Comparison of ENCODE assay signal across 16 mouse cellular contexts in the genomic region with DNA sequence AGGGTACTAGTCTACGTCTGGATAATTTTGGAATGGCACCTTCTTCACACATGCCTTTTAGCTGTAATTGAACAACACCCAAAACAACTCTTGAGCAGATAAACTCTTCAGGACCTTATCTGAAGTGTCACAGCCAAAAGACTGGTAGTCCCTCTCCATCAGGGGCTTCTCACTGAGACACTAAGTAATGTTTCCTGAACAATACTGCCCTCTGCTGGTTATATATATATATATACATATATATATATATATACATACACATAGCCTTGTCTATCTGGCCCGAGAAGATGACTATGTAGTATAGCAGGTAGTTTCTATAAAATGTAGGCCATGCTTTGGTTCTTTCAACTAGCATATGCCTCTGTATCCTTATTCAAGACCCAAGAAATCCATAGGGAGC. TPM values are rescaled to one million over a fixed set of nuclear protein-coding genes. Genes with fewer than 3 reads are reported as not detected.
A peak's percentile ranks its signal among the peaks of the same experiment; 100 is the strongest.
DNase-seq lines count a peak whose midpoint lies in the region; ATAC-seq and TF ChIP-seq lines count a peak whose summit lies in the region.
"Had no signal": no experiment of that assay in that cellular context is flagged by ENCODE, and none has a peak within 500 bp of the region (broad histone marks: within the 10 kb centered on the region; RNA-seq: fewer than 3 reads in every experiment).

No protein-coding gene starts in this region.

- no peak overlapping the region for H3K4me2 ChIP-seq in forebrain, embryonic 15.5 days (replicated peaks)
- no peak overlapping the region for H3K4me2 ChIP-seq in forebrain, embryonic 12.5 days
- H3K4me2 ChIP-seq in lung, embryonic 14.5 days = no peak overlapping the region
- no peak overlapping the region for H3K4me2 ChIP-seq in midbrain, postnatal 0 days (ENCODE audit: low read depth, low read length, poor library complexity, severe bottlenecking)
- H3K4me2 ChIP-seq: neural tube, embryonic 12.5 days had no signal

- 49% methylated on average over 2 of the region's 2 CpGs for WGBS in forebrain, embryonic 15.5 days
- WGBS in forebrain, embryonic 12.5 days = 64% methylated on average over 2 of the region's 2 CpGs
- 22% methylated on average over 2 of the region's 2 CpGs for WGBS in lung, embryonic 14.5 days
- WGBS in midbrain, postnatal 0 days = 52% methylated on average over 2 of the region's 2 CpGs

- H3K4me1 ChIP-seq in forebrain, embryonic 15.5 days = no peaks in the 10 kb centered on the region
- H3K4me1 ChIP-seq in forebrain, embryonic 12.5 days = no peaks in the 10 kb centered on the region
- H3K4me1 ChIP-seq in lung, embryonic 14.5 days (ENCODE audit: insufficient read depth) = no peaks in the 10 kb centered on the region
- no peaks in the 10 kb centered on the region for H3K4me1 ChIP-seq in midbrain, postnatal 0 days (ENCODE audit: insufficient read depth, low read length)
- H3K4me1 ChIP-seq: neural tube, embryonic 12.5 days had no signal

- 0 out of 2 replicates have a peak, but pooled peaks have one; percentile 53 for ATAC-seq in forebrain, embryonic 15.5 days (replicated peaks)
- ATAC-seq in forebrain, embryonic 12.5 days (ENCODE audit: low FRiP score) = no peak
- ATAC-seq in lung, embryonic 14.5 days (ENCODE audit: insufficient read depth) = no peak
- ATAC-seq in midbrain, postnatal 0 days (ENCODE audit: low FRiP score) = peak; percentile 73; the same call in 1 of the 2 replicates

- H3K9me3 ChIP-seq in forebrain, embryonic 15.5 days = no peaks in the 10 kb centered on the region
- H3K9me3 ChIP-seq in forebrain, embryonic 12.5 days = no peaks in the 10 kb centered on the region
- H3K9me3 ChIP-seq in lung, embryonic 14.5 days (ENCODE audit: low read depth, low read length) = no peaks in the 10 kb centered on the region
- H3K9me3 ChIP-seq in midbrain, postnatal 0 days (ENCODE audit: low read length) = no peaks in the 10 kb centered on the region
- H3K9me3 ChIP-seq: neural tube, embryonic 12.5 days had no signal

- H3K36me3 ChIP-seq in forebrain, embryonic 15.5 days = no peaks in the 10 kb centered on the region
- no peaks in the 10 kb centered on the region for H3K36me3 ChIP-seq in forebrain, embryonic 12.5 days (replicated peaks)
- H3K36me3 ChIP-seq in lung, embryonic 14.5 days (ENCODE audit: insufficient read depth) = no peaks in the 10 kb centered on the region
- H3K36me3 ChIP-seq in midbrain, postnatal 0 days (ENCODE audit: insufficient read depth, low read length) = no peaks in the 10 kb centered on the region
- H3K36me3 ChIP-seq: neural tube, embryonic 12.5 days had no signal

- no peak for TF ChIP-seq CTCF in lung, embryonic 14.5 days (IDR thresholded peaks at IDR 0.05; ENCODE audit: low read depth)
- TF ChIP-seq CTCF in midbrain, postnatal 0 days (IDR thresholded peaks at IDR 0.05) = peak; percentile 64

- H3K9ac ChIP-seq in forebrain, embryonic 15.5 days (replicated peaks) = no peak overlapping the region
- H3K9ac ChIP-seq in forebrain, embryonic 12.5 days = no peak overlapping the region
- H3K9ac ChIP-seq in lung, embryonic 14.5 days = no peak overlapping the region
- H3K9ac ChIP-seq in midbrain, postnatal 0 days (replicated peaks; ENCODE audit: low read length, poor library complexity, severe bottlenecking) = no peak overlapping the region
- H3K9ac ChIP-seq: neural tube, embryonic 12.5 days had no signal

- no peak overlapping the region for H3K4me3 ChIP-seq in forebrain, embryonic 15.5 days
- no peak overlapping the region for H3K4me3 ChIP-seq in forebrain, embryonic 12.5 days (replicated peaks)
- H3K4me3 ChIP-seq in lung, embryonic 14.5 days (ENCODE audit: low read depth, low read length) = no peak overlapping the region
- H3K4me3 ChIP-seq in midbrain, postnatal 0 days (ENCODE audit: low read depth, low read length) = no peak overlapping the region
- H3K4me3 ChIP-seq: neural tube, embryonic 12.5 days had no signal

- no peak overlapping the region for H3K27ac ChIP-seq in forebrain, embryonic 15.5 days (replicated peaks)
- H3K27ac ChIP-seq in forebrain, embryonic 12.5 days = no peak overlapping the region
- no peak overlapping the region for H3K27ac ChIP-seq in lung, embryonic 14.5 days (ENCODE audit: low read depth)
- no peak overlapping the region for H3K27ac ChIP-seq in midbrain, postnatal 0 days (ENCODE audit: low read depth, low read length)
- H3K27ac ChIP-seq: macrophage; neural tube, embryonic 12.5 days had no signal

- peak; percentile 77 for DNase-seq in lung, embryonic 14.5 days
- no peak for DNase-seq in lung, postnatal 14 days
- DNase-seq in c-Kit-positive CD71-negative TER-119-negative erythroid progenitor cells, embryonic 14.5 days (ENCODE audit: low read depth) = peak; percentile 2
- peak; percentile 79 for DNase-seq in midbrain, postnatal 0 days (ENCODE audit: low spot score)
- no peak for DNase-seq in layer of hippocampus, postnatal 36 days
- no peak for DNase-seq in kidney, postnatal 4 days
- DNase-seq: heart, postnatal 14 days; kidney, postnatal 25 days; left cerebral cortex, postnatal 4 days; right cerebral cortex, postnatal 4 days had no signal

- no peaks in the 10 kb centered on the region for H3K27me3 ChIP-seq in forebrain, embryonic 15.5 days
- H3K27me3 ChIP-seq in forebrain, embryonic 12.5 days = no peaks in the 10 kb centered on the region
- no peaks in the 10 kb centered on the region for H3K27me3 ChIP-seq in lung, embryonic 14.5 days (ENCODE audit: insufficient read depth, low read length)
- no peaks in the 10 kb centered on the region for H3K27me3 ChIP-seq in midbrain, postnatal 0 days (ENCODE audit: insufficient read depth, low read length)
- H3K27me3 ChIP-seq: neural tube, embryonic 12.5 days had no signal

RNA-seq across cellular contexts. Expression of a gene that starts 17.5 kb away (rescaled TPM):
- polyA plus RNA-seq in forebrain, embryonic 15.5 days (2015; fragmentation: Nextera tagmentation; extraction: Ambion mirVana) = not detected in 2 replicates
- polyA plus RNA-seq in forebrain, embryonic 12.5 days (2016; fragmentation: Nextera tagmentation; extraction: Ambion mirVana) = not detected in 2 replicates
- polyA plus RNA-seq in lung, embryonic 14.5 days (2014; fragmentation: Nextera tagmentation; extraction: Ambion mirVana) = not detected in 2 replicates
- total RNA-seq in midbrain, postnatal 0 days (2014; rRNA removed) = not detected in 2 replicates
- polyA plus RNA-seq in midbrain, postnatal 0 days (2015; fragmentation: Nextera tagmentation; extraction: Ambion mirVana) = 0.11 TPM in 1 of 2 replicates, not detected in the other
- not detected for total RNA-seq in layer of hippocampus, postnatal 36 days (2021)
- total RNA-seq: adrenal gland, adult 18-20 months; gastrocnemius, adult 8-10 months; heart, postnatal 14 days; left cerebral cortex, postnatal 4 days had no signal
- polyA plus RNA-seq: macrophage; neural tube, embryonic 12.5 days had no signal

RNA-seq across cellular contexts. Expression of a gene that starts 29.8 kb away (rescaled TPM):
- polyA plus RNA-seq in forebrain, embryonic 15.5 days (2015; fragmentation: Nextera tagmentation; extraction: Ambion mirVana) = 17.3 and 18.8 TPM in 2 replicates
- polyA plus RNA-seq in forebrain, embryonic 12.5 days (2016; fragmentation: Nextera tagmentation; extraction: Ambion mirVana) = 20.9 and 22.5 TPM in 2 replicates
- polyA plus RNA-seq in lung, embryonic 14.5 days (2014; fragmentation: Nextera tagmentation; extraction: Ambion mirVana) = 25.8 and 28.9 TPM in 2 replicates
- total RNA-seq in midbrain, postnatal 0 days (2014; rRNA removed) = 84.3 and 87.4 TPM in 2 replicates
- 15.3 and 17.9 TPM in 2 replicates for polyA plus RNA-seq in midbrain, postnatal 0 days (2015; fragmentation: Nextera tagmentation; extraction: Ambion mirVana)
- 10 to 100 TPM; 57.8 to 61.7 TPM for total RNA-seq in layer of hippocampus, postnatal 36 days (2021)

Comparison
In these comparisons a context has a peak if more than half of its experiments do, and no peak if none do; other contexts are left out.
1. ATAC-seq: peak in forebrain, embryonic 15.5 days (single experiment) and midbrain, postnatal 0 days (single experiment); none in forebrain, embryonic 12.5 days (single experiment) and lung, embryonic 14.5 days (single experiment).
2. DNase-seq: peak in lung, embryonic 14.5 days (single experiment), c-Kit-positive CD71-negative TER-119-negative erythroid progenitor cells, embryonic 14.5 days (single experiment) and midbrain, postnatal 0 days (single experiment); none in lung, postnatal 14 days (single experiment), layer of hippocampus, postnatal 36 days (0 of 2) and kidney, postnatal 4 days (0 of 2).